ENCODE assay signal across 12 mouse cellular contexts in the genomic region with DNA sequence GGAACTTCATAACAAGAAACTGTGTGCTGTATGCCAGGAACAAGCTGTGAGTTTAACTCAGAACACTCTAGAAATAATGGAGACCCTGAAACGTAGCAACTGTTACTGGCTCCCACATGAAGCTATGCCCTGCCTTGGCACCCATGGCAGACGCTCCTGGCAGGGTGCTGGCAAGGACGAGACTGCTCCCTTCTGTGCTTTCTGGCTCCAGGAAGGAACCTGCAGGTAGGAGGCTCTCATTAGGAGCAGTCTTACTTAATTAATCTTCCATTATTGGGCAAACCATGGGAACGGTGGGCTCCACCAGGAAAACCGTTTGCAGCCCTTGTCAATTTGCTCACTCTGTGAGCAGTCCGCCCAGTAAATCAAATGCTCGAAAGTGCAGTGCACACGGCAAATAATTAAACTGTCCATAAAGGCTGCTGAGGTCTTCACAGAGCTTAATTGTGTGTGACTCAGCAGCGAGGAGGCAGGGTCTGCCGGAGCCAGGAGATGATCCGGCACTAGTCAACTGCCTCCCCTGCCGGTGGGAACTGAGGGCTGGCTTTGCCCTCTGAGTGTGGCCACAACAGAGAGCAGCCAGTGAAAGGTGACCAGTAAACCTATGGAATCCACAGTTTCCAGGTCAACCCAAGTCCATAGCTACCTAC.
DNase-seq lines count a peak whose midpoint lies in the region; ATAC-seq and TF ChIP-seq lines count a peak whose summit lies in the region.
"Had no signal": no experiment of that assay in that cellular context is flagged by ENCODE, and none has a peak within 500 bp of the region (broad histone marks: within the 10 kb centered on the region; RNA-seq: fewer than 3 reads in every experiment).

No protein-coding gene starts in this region.

- ATAC-seq in kidney, embryonic 14.5 days (ENCODE audit: low FRiP score, low TSS enrichment), result peak; percentile 69

- H3K4me1 ChIP-seq in kidney, embryonic 14.5 days (ENCODE audit: control insufficient read depth, insufficient read depth, low read length), result no peaks in the 10 kb centered on the region
- H3K4me1 ChIP-seq in forebrain, embryonic 10.5 days, result peaks cover 49% of the 10 kb centered on the region
- H3K4me1 ChIP-seq: heart, embryonic 13.5 days; limb, embryonic 15.5 days; stomach, embryonic 15.5 days had no signal

- H3K9me3 ChIP-seq in kidney, embryonic 14.5 days (ENCODE audit: control insufficient read depth, low read length), result no peaks in the 10 kb centered on the region
- no peaks in the 10 kb centered on the region for H3K9me3 ChIP-seq in forebrain, embryonic 10.5 days
- H3K9me3 ChIP-seq: heart, embryonic 13.5 days; limb, embryonic 15.5 days; stomach, embryonic 15.5 days had no signal

- intact Hi-C loops in gastrocnemius, postnatal 36 days (cut with DNase I), result no loop called here

- no peak overlapping the region for H3K4me3 ChIP-seq in kidney, embryonic 14.5 days (ENCODE audit: low read length)
- no peak overlapping the region for H3K4me3 ChIP-seq in forebrain, embryonic 10.5 days
- H3K4me3 ChIP-seq: heart, embryonic 13.5 days; limb, embryonic 15.5 days; stomach, embryonic 15.5 days had no signal

- no peak overlapping the region for H3K9ac ChIP-seq in kidney, embryonic 14.5 days (ENCODE audit: low read depth, low read length)
- H3K9ac ChIP-seq: heart, embryonic 13.5 days; limb, embryonic 15.5 days; stomach, embryonic 15.5 days had no signal

- no peak for TF ChIP-seq POLR2A in brain, embryonic 14.5 days (IDR thresholded peaks at IDR 0.05; ENCODE audit: borderline replicate concordance, extremely low read depth, insufficient read depth, insufficient read length, poor library complexity, severe bottlenecking)

- no peak overlapping the region for H3K27ac ChIP-seq in kidney, embryonic 14.5 days (ENCODE audit: low read depth, low read length)
- peak overlapping the region; percentile 51 for H3K27ac ChIP-seq in forebrain, embryonic 10.5 days
- H3K27ac ChIP-seq: heart, embryonic 13.5 days; limb, embryonic 15.5 days; stomach, embryonic 15.5 days had no signal

- H3K4me2 ChIP-seq in kidney, embryonic 14.5 days (replicated peaks; ENCODE audit: low read depth, low read length), result no peak overlapping the region
- H3K4me2 ChIP-seq: heart, embryonic 13.5 days; limb, embryonic 15.5 days; stomach, embryonic 15.5 days had no signal

- no peaks in the 10 kb centered on the region for H3K36me3 ChIP-seq in kidney, embryonic 14.5 days (ENCODE audit: control insufficient read depth, insufficient read depth, low read length)
- no peaks in the 10 kb centered on the region for H3K36me3 ChIP-seq in forebrain, embryonic 10.5 days (replicated peaks)
- H3K36me3 ChIP-seq: heart, embryonic 13.5 days; limb, embryonic 15.5 days; stomach, embryonic 15.5 days had no signal

- DNase-seq in kidney, adult 9 months, result no peak
- peak; percentile 96 for DNase-seq in brain, embryonic 14.5 days (ENCODE audit: low read depth)
- DNase-seq in forebrain, embryonic 10.5 days (ENCODE audit: extremely low spot score, low spot score), result no peak
- peak; percentile 42 to 67 for DNase-seq in layer of hippocampus, postnatal 14 days (ENCODE audit: low spot score in 2 of 2)
- DNase-seq in gastrocnemius, postnatal 36 days, result no peak
- DNase-seq in adrenal gland, postnatal 4 days (ENCODE audit: low spot score in 2 of 2), result no peak
- DNase-seq in gastrocnemius, postnatal 25 days, result no peak
- DNase-seq: kidney, postnatal 10 days had no signal

- no peak for TF ChIP-seq CTCF in brain, embryonic 14.5 days (IDR thresholded peaks at IDR 0.05; ENCODE audit: borderline replicate concordance, extremely low read depth, insufficient read depth, insufficient read length)

- peaks cover 14% of the 10 kb centered on the region for H3K27me3 ChIP-seq in kidney, embryonic 14.5 days (ENCODE audit: control insufficient read depth, insufficient read depth, low read length)
- peaks cover 11% of the 10 kb centered on the region; the same call in 1 of the 2 replicates for H3K27me3 ChIP-seq in forebrain, embryonic 10.5 days (ENCODE audit: poor library complexity, severe bottlenecking)
- H3K27me3 ChIP-seq: heart, embryonic 13.5 days; limb, embryonic 15.5 days; stomach, embryonic 15.5 days had no signal

- 25% methylated on average over 12 of the region's 12 CpGs for WGBS in kidney, embryonic 14.5 days
- 53% methylated on average over 12 of the region's 12 CpGs for WGBS in forebrain, embryonic 10.5 days

Comparison
In these comparisons a context has a peak if more than half of its experiments do, and no peak if none do; other contexts are left out.
1. DNase-seq: peak in brain, embryonic 14.5 days (single experiment) and layer of hippocampus, postnatal 14 days (2 of 2); none in kidney, adult 9 months (single experiment), forebrain, embryonic 10.5 days (single experiment), gastrocnemius, postnatal 36 days (0 of 2), adrenal gland, postnatal 4 days (0 of 2) and gastrocnemius, postnatal 25 days (single experiment).